Mouse (Mus musculus) lung, postnatal 0 days (tissue): Measurements from ENCODE around the gene Rap1gap2. TPM values are rescaled to one million over a fixed set of nuclear protein-coding genes. Genes with fewer than 3 reads are reported as not detected.
A peak's percentile ranks its signal among the peaks of the same experiment; 100 is the strongest.

ENCODE experiments used
- ATAC-seq: fragments of 200-750 bp; cut with Nextera tagmentation; 2 replicates; pipeline ENCODE4 v1.8.0; 2017; ENCODE audit warnings: moderate library complexity
- DNase-seq: peaks from one replicate; pipeline ENCODE4 v3.0.0-alpha.2; 2016; ENCODE audit warnings: low spot score
- H3K27ac ChIP-seq: fragments of 300-500 bp; sonication (generic); 2 replicates; pipeline ENCODE4 v1.5.1; 2014; ENCODE audit warnings: antibody characterized with exemption, mild to moderate bottlenecking, low read length, mixed read lengths
- H3K27me3 ChIP-seq: fragments of 300-500 bp; sonication (generic); replicated peaks from 2 replicates; pipeline ENCODE4 v1.6.1; 2014; ENCODE audit warnings: low read length, mixed read lengths; ENCODE audit not compliant: insufficient read depth
- H3K36me3 ChIP-seq: fragments of 300-500 bp; sonication (generic); 2 replicates; pipeline ENCODE4 v1.6.1; 2014; ENCODE audit warnings: low read length, mixed read lengths; ENCODE audit not compliant: insufficient read depth
- H3K4me1 ChIP-seq: fragments of 300-500 bp; sonication (generic); 2 replicates; pipeline ENCODE4 v1.6.1; 2014; ENCODE audit warnings: antibody characterized with exemption, low read depth, low read length, mixed read lengths; ENCODE audit not compliant: insufficient read depth
- H3K4me2 ChIP-seq: fragments of 300-500 bp; sonication (generic); replicated peaks from 2 replicates; pipeline ENCODE4 v1.6.1; 2014; ENCODE audit warnings: low read depth, mild to moderate bottlenecking, low read length, moderate library complexity, mixed read lengths
- H3K4me3 ChIP-seq: fragments of 300-500 bp; sonication (generic); 2 replicates; pipeline ENCODE4 v1.5.1; 2014; ENCODE audit warnings: low read depth, low read length
- H3K9ac ChIP-seq: fragments of 300-500 bp; sonication (generic); replicated peaks from 2 replicates; pipeline ENCODE4 v1.6.1; 2014; ENCODE audit warnings: low read depth, mild to moderate bottlenecking
- H3K9me3 ChIP-seq: fragments of 300-500 bp; sonication (generic); 2 replicates; pipeline ENCODE4 v1.6.1; 2016; ENCODE audit warnings: low read length, mixed read lengths
- CTCF ChIP-seq: IDR thresholded peaks from 2 replicates; pipeline ENCODE4 v1.5.1; 2016; ENCODE audit warnings: antibody characterized with exemption, mild to moderate bottlenecking
- EP300 ChIP-seq: IDR thresholded peaks from 2 replicates; pipeline ENCODE4 v1.6.1; 2016; ENCODE audit warnings: antibody characterized with exemption, mild to moderate bottlenecking, control low read depth
- WGBS: fragments of 180-500 bp; shearing (Covaris S2); extraction: QIAGEN DNeasy Blood & Tissue Kit; methylation state at CpG from one replicate; pipeline ENCODE4 v1.1.7; 2014; 5-methylcytosine and 5-hydroxymethylcytosine counted together
- polyA plus RNA-seq: library from polyadenylated mRNA; unstranded; fragments of >200 nt; fragmentation: Nextera tagmentation; extraction: Ambion mirVana; gene quantifications from 2 replicates; pipeline ENCODE4 v1.2.1, GENCODE M21; 2015

The Rap1gap2 gene
- polyA plus RNA-seq, 1 experiment from 2014 or later, result 1.1 TPM

DNA sequence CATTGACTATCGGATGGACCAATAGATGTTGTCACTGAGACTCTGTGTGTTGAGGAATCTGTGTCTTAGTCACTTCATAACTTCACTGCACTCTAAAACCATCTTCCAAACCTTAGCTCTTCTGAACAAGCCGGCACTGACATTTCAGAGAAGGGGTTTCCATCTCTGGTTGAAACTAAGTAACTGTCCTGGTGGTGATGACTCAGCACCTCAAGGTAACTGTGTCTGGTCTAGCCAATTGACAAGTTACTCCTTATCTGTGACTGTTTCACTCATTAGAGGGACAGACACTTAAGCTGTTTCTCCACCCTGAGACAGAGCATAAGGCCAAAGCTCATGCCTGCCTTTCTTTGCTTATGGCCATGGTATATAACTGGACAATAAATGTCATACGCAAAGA, 114.1 kb downstream of the Rap1gap2 start:
- WGBS, result 93% methylated on average over 3 of the region's 3 CpGs
- no peak overlapping the region for H3K4me2 ChIP-seq
- no peaks in the 10 kb centered on the region for H3K9me3 ChIP-seq
- H3K36me3 ChIP-seq, result no peaks in the 10 kb centered on the region
- DNase-seq (no peak), ATAC-seq (no peak)
- H3K27ac ChIP-seq, result no peak overlapping the region
- no peak overlapping the region for H3K9ac ChIP-seq
- H3K4me3 ChIP-seq, result no peak overlapping the region
- no peak for TF ChIP-seq EP300
- TF ChIP-seq CTCF, result no peak
- peaks cover 10% of the 10 kb centered on the region; the same call in 1 of the 2 replicates for H3K4me1 ChIP-seq
- no peaks in the 10 kb centered on the region for H3K27me3 ChIP-seq

DNA sequence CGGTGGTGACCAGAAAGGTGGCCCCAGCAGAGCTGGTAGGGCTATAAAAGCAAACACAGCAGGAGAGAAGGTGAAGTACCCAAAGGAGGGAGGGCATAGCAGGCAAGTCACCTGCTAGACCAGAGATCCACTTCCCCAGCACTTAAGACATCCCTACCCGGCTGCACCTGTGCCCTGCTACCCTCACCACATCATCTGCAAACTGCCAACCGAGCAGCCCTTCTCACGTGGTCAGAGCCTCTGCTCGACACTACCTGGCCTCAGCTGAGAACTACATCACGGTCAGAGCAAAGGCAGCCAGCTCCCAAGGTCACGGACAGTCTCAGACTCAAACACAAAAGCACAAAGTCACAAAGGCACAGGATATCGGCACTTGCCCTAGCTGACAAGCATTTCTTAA, 116.8 kb downstream of the Rap1gap2 start:
- TF ChIP-seq CTCF (no peak), EP300 (no peak)
- H3K4me3 ChIP-seq, result no peak overlapping the region
- no peaks in the 10 kb centered on the region for H3K27me3 ChIP-seq
- no peaks in the 10 kb centered on the region for H3K36me3 ChIP-seq
- H3K4me2 ChIP-seq, result peak overlapping the region; percentile 42
- peak; percentile 23; the same call in 1 of the 2 replicates for ATAC-seq
- no peak for DNase-seq
- peaks cover 10% of the 10 kb centered on the region; the same call in 1 of the 2 replicates for H3K4me1 ChIP-seq
- H3K9ac ChIP-seq, result no peak overlapping the region
- peak overlapping the region; percentile 9; the same call in 1 of the 2 replicates for H3K27ac ChIP-seq
- no peaks in the 10 kb centered on the region for H3K9me3 ChIP-seq
- 36% methylated on average over 8 of the region's 8 CpGs for WGBS

DNA sequence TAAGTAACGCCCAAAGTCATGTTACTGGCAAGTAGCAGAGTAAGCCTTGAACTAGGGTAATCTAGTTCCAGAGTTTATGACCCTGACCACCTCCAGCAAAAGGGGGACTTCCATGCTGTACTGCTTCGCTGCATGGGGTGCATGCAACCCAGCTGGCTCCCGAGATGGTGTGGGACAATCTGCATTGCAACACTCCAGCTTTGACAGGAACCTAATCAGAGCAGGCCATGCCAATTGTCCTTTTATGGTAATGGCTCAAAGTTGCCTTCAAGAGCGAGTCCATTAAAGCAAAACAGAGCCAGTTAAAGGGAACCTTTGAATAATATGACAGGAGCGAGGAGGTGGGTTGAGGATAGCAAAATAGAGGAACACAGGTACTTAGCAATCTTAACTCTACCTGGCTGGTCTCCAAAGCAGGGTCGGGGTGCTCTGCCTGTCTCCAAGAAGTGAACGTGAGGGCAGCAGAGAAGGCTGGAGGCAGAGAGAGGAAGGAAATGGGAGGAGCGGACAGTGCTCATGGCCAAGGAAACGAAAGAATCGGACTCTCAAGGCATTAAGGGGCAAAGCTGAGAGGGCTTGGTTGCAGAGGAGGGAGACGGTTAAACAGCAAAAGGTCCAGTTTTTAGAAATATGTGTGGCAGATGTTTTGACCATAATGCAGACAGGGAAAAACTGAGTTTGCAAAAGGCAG, 117.4 kb downstream of the Rap1gap2 start:
- no peaks in the 10 kb centered on the region for H3K27me3 ChIP-seq
- peak overlapping the region; percentile 9; the same call in 1 of the 2 replicates for H3K27ac ChIP-seq
- TF ChIP-seq EP300 (no peak), CTCF (no peak)
- H3K4me2 ChIP-seq, result peak overlapping the region; percentile 42
- ATAC-seq (peak; percentile 84), DNase-seq (peak; percentile 70)
- no peak overlapping the region for H3K4me3 ChIP-seq
- H3K4me1 ChIP-seq, result peaks cover 10% of the 10 kb centered on the region; the same call in 1 of the 2 replicates
- no peak overlapping the region for H3K9ac ChIP-seq
- WGBS, result 29% methylated on average over 11 of the region's 11 CpGs
- H3K9me3 ChIP-seq, result no peaks in the 10 kb centered on the region
- no peaks in the 10 kb centered on the region for H3K36me3 ChIP-seq

DNA sequence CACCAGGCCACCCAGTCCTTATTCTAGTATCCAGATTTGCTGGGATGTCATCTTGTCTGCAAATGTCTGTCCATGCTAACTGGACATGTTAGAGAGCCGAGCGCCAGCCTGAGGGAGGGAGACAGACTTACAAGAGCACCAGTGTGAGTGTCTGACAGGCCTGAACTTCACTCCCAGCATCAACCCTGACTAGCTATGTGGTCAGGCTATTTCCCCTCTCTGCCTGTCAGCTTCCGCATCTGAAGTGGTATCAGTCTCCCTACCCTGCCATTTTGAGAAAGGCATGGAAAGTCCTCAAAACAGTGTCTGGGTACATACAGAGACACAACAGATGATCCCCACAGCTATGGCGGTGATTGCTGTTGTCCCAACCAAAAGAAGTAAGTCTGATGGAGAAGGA, 119.6 kb downstream of the Rap1gap2 start:
- no peak for ATAC-seq
- no peak overlapping the region for H3K27ac ChIP-seq
- no peak overlapping the region for H3K4me3 ChIP-seq
- H3K4me1 ChIP-seq, result peaks cover 10% of the 10 kb centered on the region; the same call in 1 of the 2 replicates
- no peak for TF ChIP-seq EP300
- TF ChIP-seq CTCF, result no peak
- no peak for DNase-seq
- WGBS, result 93% methylated on average over 4 of the region's 4 CpGs
- H3K9me3 ChIP-seq, result no peaks in the 10 kb centered on the region
- no peak overlapping the region for H3K4me2 ChIP-seq
- H3K9ac ChIP-seq, result no peak overlapping the region
- no peaks in the 10 kb centered on the region for H3K27me3 ChIP-seq
- no peaks in the 10 kb centered on the region for H3K36me3 ChIP-seq

DNA sequence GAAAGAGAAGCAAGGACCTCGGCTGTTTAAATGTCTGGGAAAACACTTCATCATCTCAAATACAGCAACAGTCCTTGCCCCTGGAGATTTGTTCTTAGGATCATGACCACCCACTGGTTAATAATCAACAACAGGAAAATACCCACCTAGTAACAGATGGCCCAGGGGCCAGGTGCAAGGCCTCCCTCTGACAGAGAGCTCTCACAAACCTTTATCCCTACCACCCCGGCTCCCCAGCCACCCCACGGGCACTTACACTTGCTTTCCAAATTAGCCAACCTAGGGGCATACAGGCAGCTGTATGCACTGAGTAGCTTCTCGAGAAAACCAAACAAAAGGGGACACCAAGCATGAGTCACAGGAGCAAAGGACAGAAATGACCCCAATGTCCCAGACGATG, 121.5 kb downstream of the Rap1gap2 start:
- WGBS, result 58% methylated on average over 5 of the region's 5 CpGs
- Histone ChIP-seq H3K36me3 (no peaks in the 10 kb centered on the region), H3K27ac (no peak overlapping the region), H3K4me3 (no peak overlapping the region), H3K4me2 (no peak overlapping the region), H3K4me1 (peaks cover 10% of the 10 kb centered on the region; the same call in 1 of the 2 replicates), H3K9ac (no peak overlapping the region), H3K27me3 (no peaks in the 10 kb centered on the region), H3K9me3 (no peaks in the 10 kb centered on the region)
- no peak for ATAC-seq
- TF ChIP-seq EP300 (no peak), CTCF (no peak)
- DNase-seq, result no peak

DNA sequence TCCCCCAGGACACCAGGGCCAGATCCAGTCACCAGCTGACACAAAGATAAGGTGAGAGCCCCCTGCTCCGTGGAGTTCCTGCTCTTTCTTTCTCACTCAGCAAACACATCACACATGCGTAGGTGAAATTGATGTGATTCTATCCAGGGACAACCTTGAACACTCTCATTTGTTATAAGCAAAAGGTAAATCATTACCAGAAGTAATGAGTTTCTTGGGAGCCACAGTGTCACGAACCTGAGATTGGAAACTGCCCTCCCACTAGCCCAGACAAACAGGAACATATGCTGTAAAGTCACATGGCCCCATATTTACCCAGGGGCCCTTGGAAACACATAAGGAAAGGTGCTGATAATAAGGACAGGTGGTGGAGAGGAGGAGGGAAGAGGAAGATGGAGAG, 122.8 kb downstream of the Rap1gap2 start:
- H3K9me3 ChIP-seq, result no peaks in the 10 kb centered on the region
- ATAC-seq, result no peak
- no peak overlapping the region for H3K9ac ChIP-seq
- H3K36me3 ChIP-seq, result no peaks in the 10 kb centered on the region
- H3K4me2 ChIP-seq, result no peak overlapping the region
- no peaks in the 10 kb centered on the region for H3K27me3 ChIP-seq
- 40% methylated on average over 3 of the region's 3 CpGs for WGBS
- H3K27ac ChIP-seq, result no peak overlapping the region
- TF ChIP-seq EP300, result no peak
- TF ChIP-seq CTCF, result no peak
- no peak overlapping the region for H3K4me3 ChIP-seq
- H3K4me1 ChIP-seq, result no peaks in the 10 kb centered on the region
- no peak for DNase-seq
